Mouse (Mus musculus): Measurements from ENCODE around the gene Olfr39. TPM values are rescaled to one million over a fixed set of nuclear protein-coding genes. Genes with fewer than 3 reads are reported as not detected.
"Not testable (repeated sequence)": the region's sequence is repeated elsewhere in the genome, so short reads cannot be mapped to it uniquely, and the experiment has no call there.

Gene Olfr39
- not detected in 2 replicates for polyA plus RNA-seq (2015; fragmentation: Nextera tagmentation; extraction: Ambion mirVana)

DNA sequence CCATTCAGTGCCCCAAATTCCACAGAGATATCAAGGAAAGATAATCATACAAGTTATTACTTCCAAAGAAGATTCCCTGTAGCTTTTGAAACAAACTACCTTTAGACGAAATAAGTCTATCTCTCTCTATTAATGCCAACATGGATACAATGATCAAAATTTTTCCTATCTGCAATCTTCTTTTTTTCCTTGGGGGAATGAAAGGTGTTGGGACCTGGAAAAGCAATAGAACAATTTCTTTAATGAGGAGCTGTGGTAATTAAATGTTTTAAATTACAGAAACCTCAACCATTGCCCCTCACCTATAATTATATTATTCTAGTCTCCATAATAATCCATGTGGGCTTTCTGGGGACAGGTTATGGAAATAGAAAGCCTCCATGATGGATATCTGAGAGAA is at the start of gene Olfr39:
TSS of gene Olfr39 (plus strand) at position 301 of the 400 bp plus-strand sequence.
- WGBS = 75% methylated on average over 1 of the region's 1 CpGs
- no peak for ATAC-seq (replicated peaks; ENCODE audit: extremely low read depth, insufficient read depth, low FRiP score)
- Histone ChIP-seq H3K4me2 (ENCODE audit: low read depth, low read length) (no peak within 1 kb of the TSS), H3K27me3 (ENCODE audit: control insufficient read depth, insufficient read depth, low read length) (no peaks in the 10 kb centered on the region), H3K4me1 (ENCODE audit: control insufficient read depth, insufficient read depth, low read length) (no peaks in the 10 kb centered on the region), H3K27ac (ENCODE audit: low read length) (no peak within 1 kb of the TSS), H3K36me3 (ENCODE audit: control insufficient read depth, insufficient read depth) (no peaks in the 10 kb centered on the region), H3K9me3 (replicated peaks; ENCODE audit: control insufficient read depth, low read length) (no peaks in the 10 kb centered on the region), H3K9ac (ENCODE audit: low read length) (no peak within 1 kb of the TSS), H3K4me3 (ENCODE audit: low read length) (no peak within 1 kb of the TSS)

GRCm38 (mm10) chr9:20236819-20237218 is 45.3 kb upstream of the Olfr39 start, which contains the start of gene Olfr872:
Gene Olfr872 (plus strand): TSS chr9:20237119.
- Histone ChIP-seq H3K36me3 (ENCODE audit: control insufficient read depth, insufficient read depth) (no peaks in the 10 kb centered on the region), H3K4me3 (ENCODE audit: low read length) (no peak within 1 kb of the TSS), H3K4me1 (ENCODE audit: control insufficient read depth, insufficient read depth, low read length) (no peaks in the 10 kb centered on the region), H3K4me2 (ENCODE audit: low read depth, low read length) (no peak within 1 kb of the TSS), H3K9me3 (replicated peaks; ENCODE audit: control insufficient read depth, low read length) (no peaks in the 10 kb centered on the region), H3K27ac (ENCODE audit: low read length) (no peak within 1 kb of the TSS), H3K27me3 (ENCODE audit: control insufficient read depth, insufficient read depth, low read length) (no peaks in the 10 kb centered on the region), H3K9ac (ENCODE audit: low read length) (no peak within 1 kb of the TSS)
- no peak for ATAC-seq (replicated peaks; ENCODE audit: extremely low read depth, insufficient read depth, low FRiP score)

DNA sequence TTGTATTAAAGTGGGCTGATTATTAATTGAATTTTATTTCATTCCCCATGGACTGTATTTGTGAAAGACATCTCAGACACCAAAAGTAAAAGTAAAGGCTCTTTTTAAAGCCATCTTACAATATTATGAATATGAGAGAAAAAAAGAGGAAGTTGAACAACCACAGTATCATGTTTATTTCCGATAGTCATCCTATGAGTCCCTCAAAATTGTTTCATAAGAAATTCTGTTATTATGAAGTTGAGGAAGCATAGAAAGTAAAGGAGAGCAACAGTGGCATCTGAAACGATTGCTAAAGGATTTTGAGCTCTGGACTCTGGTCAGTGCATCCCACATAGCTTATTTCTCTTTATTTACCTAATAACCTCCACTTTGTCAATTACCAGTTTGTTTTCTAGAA is 44.8 kb upstream of the Olfr39 start:
- Histone ChIP-seq H3K9me3 (replicated peaks; ENCODE audit: control insufficient read depth, low read length) (no peaks in the 10 kb centered on the region), H3K9ac (ENCODE audit: low read length) (no peak overlapping the region), H3K27me3 (ENCODE audit: control insufficient read depth, insufficient read depth, low read length) (no peaks in the 10 kb centered on the region), H3K4me3 (ENCODE audit: low read length) (no peak overlapping the region), H3K36me3 (ENCODE audit: control insufficient read depth, insufficient read depth) (no peaks in the 10 kb centered on the region), H3K27ac (ENCODE audit: low read length) (no peak overlapping the region), H3K4me1 (ENCODE audit: control insufficient read depth, insufficient read depth, low read length) (no peaks in the 10 kb centered on the region), H3K4me2 (ENCODE audit: low read depth, low read length) (no peak overlapping the region)
- ATAC-seq (replicated peaks; ENCODE audit: extremely low read depth, insufficient read depth, low FRiP score) = no peak
- WGBS = 49% methylated on average over 2 of the region's 2 CpGs

DNA sequence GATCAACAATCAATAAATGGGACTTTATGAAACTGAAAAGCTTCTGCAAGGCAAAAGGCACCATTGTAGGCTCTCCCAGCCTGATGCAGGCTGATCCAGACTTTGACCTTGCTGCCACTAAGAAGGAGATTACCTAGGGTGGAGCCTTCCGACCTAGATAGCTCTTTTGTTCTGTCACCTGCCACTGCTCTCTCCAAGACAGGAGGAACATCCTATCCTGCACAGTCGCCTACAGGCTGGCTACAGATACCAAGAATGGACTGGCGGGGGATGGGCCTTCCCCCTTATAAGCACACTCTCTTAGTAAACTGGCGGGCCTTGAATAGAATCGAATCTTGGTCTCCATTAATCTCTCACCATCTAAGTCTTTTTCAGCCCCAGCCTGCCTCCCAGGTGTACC is 13.4 kb downstream of the Olfr39 start:
- H3K4me2 ChIP-seq (ENCODE audit: low read depth, low read length); ATAC-seq (replicated peaks; ENCODE audit: extremely low read depth, insufficient read depth, low FRiP score); H3K4me1 ChIP-seq (ENCODE audit: control insufficient read depth, insufficient read depth, low read length); H3K4me3 ChIP-seq (ENCODE audit: low read length); H3K36me3 ChIP-seq (ENCODE audit: control insufficient read depth, insufficient read depth); H3K9me3 ChIP-seq (replicated peaks; ENCODE audit: control insufficient read depth, low read length); H3K27ac ChIP-seq (ENCODE audit: low read length); H3K9ac ChIP-seq (ENCODE audit: low read length); H3K27me3 ChIP-seq (ENCODE audit: control insufficient read depth, insufficient read depth, low read length): not testable (repeated sequence)
- WGBS = 73% methylated on average over 5 of the region's 5 CpGs

DNA sequence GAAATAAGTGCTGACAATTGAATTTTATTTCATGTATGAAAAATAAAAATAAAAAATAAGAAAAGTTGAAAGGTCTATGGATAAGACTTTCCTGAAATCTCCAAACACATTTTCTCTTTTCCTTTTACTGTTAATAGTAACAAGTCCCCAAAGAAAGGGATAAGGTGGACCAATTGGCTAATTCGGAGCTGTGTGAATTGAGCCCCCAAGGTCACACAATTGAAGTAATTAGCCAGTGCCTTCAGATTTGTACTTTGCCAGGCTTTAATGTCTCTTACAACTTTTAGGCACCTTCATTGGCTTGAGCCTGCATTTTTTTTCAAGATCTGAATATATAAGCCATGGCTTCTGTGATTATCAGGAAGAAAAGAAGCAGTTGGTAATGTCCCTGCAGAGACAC is 16.1 kb downstream of the Olfr39 start, which contains the start of gene Olfr873:
TSS of gene Olfr873 (plus strand) at position 301 of the 400 bp plus-strand sequence.
- Histone ChIP-seq H3K27ac (ENCODE audit: low read length) (no peak within 1 kb of the TSS), H3K36me3 (ENCODE audit: control insufficient read depth, insufficient read depth) (no peaks in the 10 kb centered on the region), H3K4me1 (ENCODE audit: control insufficient read depth, insufficient read depth, low read length) (no peaks in the 10 kb centered on the region), H3K4me2 (ENCODE audit: low read depth, low read length) (no peak within 1 kb of the TSS), H3K9me3 (replicated peaks; ENCODE audit: control insufficient read depth, low read length) (no peaks in the 10 kb centered on the region), H3K27me3 (ENCODE audit: control insufficient read depth, insufficient read depth, low read length) (no peaks in the 10 kb centered on the region), H3K9ac (ENCODE audit: low read length) (no peak within 1 kb of the TSS), H3K4me3 (ENCODE audit: low read length) (no peak within 1 kb of the TSS)
- no peak for ATAC-seq (replicated peaks; ENCODE audit: extremely low read depth, insufficient read depth, low FRiP score)
- WGBS = 88% methylated on average over 1 of the region's 1 CpGs

GRCm38 (mm10) chr9:20335994-20336393 is 53.8 kb downstream of the Olfr39 start, which contains the start of gene Olfr18:
Gene Olfr18 (minus strand): TSS chr9:20336094.
- H3K9me3 ChIP-seq (replicated peaks; ENCODE audit: control insufficient read depth, low read length) = no peaks in the 10 kb centered on the region
- H3K4me3 ChIP-seq (ENCODE audit: low read length) = no peak within 1 kb of the TSS
- no peaks in the 10 kb centered on the region for H3K36me3 ChIP-seq (ENCODE audit: control insufficient read depth, insufficient read depth)
- no peak within 1 kb of the TSS for H3K27ac ChIP-seq (ENCODE audit: low read length)
- no peak within 1 kb of the TSS for H3K4me2 ChIP-seq (ENCODE audit: low read depth, low read length)
- no peaks in the 10 kb centered on the region for H3K27me3 ChIP-seq (ENCODE audit: control insufficient read depth, insufficient read depth, low read length)
- ATAC-seq (replicated peaks; ENCODE audit: extremely low read depth, insufficient read depth, low FRiP score) = no peak
- H3K9ac ChIP-seq (ENCODE audit: low read length) = no peak within 1 kb of the TSS
- H3K4me1 ChIP-seq (ENCODE audit: control insufficient read depth, insufficient read depth, low read length) = no peaks in the 10 kb centered on the region

Other genes starting within 250 kb of the Olfr39 start
- gene Olfr867, start 224.8 kb upstream of the Olfr39 start, polyA plus RNA-seq (2015; fragmentation: Nextera tagmentation; extraction: Ambion mirVana) = not detected in 2 replicates
- gene Olfr868, start 183.7 kb upstream of the Olfr39 start, polyA plus RNA-seq (2015; fragmentation: Nextera tagmentation; extraction: Ambion mirVana) = not detected in 2 replicates
- not detected in 2 replicates for gene Olfr869, start 153.3 kb upstream of the Olfr39 start, polyA plus RNA-seq (2015; fragmentation: Nextera tagmentation; extraction: Ambion mirVana)
- gene Olfr870, start 108.3 kb upstream of the Olfr39 start, polyA plus RNA-seq (2015; fragmentation: Nextera tagmentation; extraction: Ambion mirVana) = not detected in 2 replicates
- gene Olfr871, start 70.1 kb upstream of the Olfr39 start, polyA plus RNA-seq (2015; fragmentation: Nextera tagmentation; extraction: Ambion mirVana) = not detected in 2 replicates
- not detected in 2 replicates for gene Olfr872, start 45.2 kb upstream of the Olfr39 start, polyA plus RNA-seq (2015; fragmentation: Nextera tagmentation; extraction: Ambion mirVana)
- gene Olfr873, start 16.2 kb downstream of the Olfr39 start, polyA plus RNA-seq (2015; fragmentation: Nextera tagmentation; extraction: Ambion mirVana) = not detected in 2 replicates
- gene Olfr18, start 53.7 kb downstream of the Olfr39 start, polyA plus RNA-seq (2015; fragmentation: Nextera tagmentation; extraction: Ambion mirVana) = not detected in 2 replicates
- 29.1 and 31.0 TPM in 2 replicates for gene Zfp560, start 102.8 kb downstream of the Olfr39 start, polyA plus RNA-seq (2015; fragmentation: Nextera tagmentation; extraction: Ambion mirVana)
- gene Zfp26, start 177.8 kb downstream of the Olfr39 start, polyA plus RNA-seq (2015; fragmentation: Nextera tagmentation; extraction: Ambion mirVana) = 7.8 and 9.1 TPM in 2 replicates
- 12.6 and 14.0 TPM in 2 replicates for gene Zfp426, start 210.4 kb downstream of the Olfr39 start, polyA plus RNA-seq (2015; fragmentation: Nextera tagmentation; extraction: Ambion mirVana)
- gene Zfp266, start 239.1 kb downstream of the Olfr39 start, polyA plus RNA-seq (2015; fragmentation: Nextera tagmentation; extraction: Ambion mirVana) = 46.1 and 46.2 TPM in 2 replicates

All from heart, embryonic 16.5 days (tissue).